ENCODE assay signal across 12 mouse cellular contexts in genomic region chr5:118645196-118645805, GRCm38 (mm10).
DNase-seq lines count a peak whose midpoint lies in the region; ATAC-seq lines count a peak whose summit lies in the region.
"Had no signal": no experiment of that assay in that cellular context is flagged by ENCODE, and none has a peak within 500 bp of the region (broad histone marks: within the 10 kb centered on the region; RNA-seq: fewer than 3 reads in every experiment).

No protein-coding gene starts in this region.

- no peak for DNase-seq in heart, postnatal 14 days
- peak; percentile 48 for DNase-seq in 416B (ENCODE audit: low read depth)
- no peak for DNase-seq in midbrain, embryonic 14.5 days
- DNase-seq in right cerebral cortex, postnatal 4 days = no peak
- no peak for DNase-seq in limb, embryonic 10.5 days (ENCODE audit: low spot score)
- DNase-seq: left cerebral cortex, postnatal 4 days had no signal

- intact Hi-C loops in heart, postnatal 14 days (cut with DNase I) = no loop called here

- H3K27ac ChIP-seq in heart, embryonic 12.5 days (ENCODE audit: poor library complexity, severe bottlenecking) = no peak overlapping the region
- no peak overlapping the region for H3K27ac ChIP-seq in midbrain, embryonic 14.5 days (replicated peaks; ENCODE audit: low read depth, low read length)
- no peak overlapping the region for H3K27ac ChIP-seq in limb, embryonic 10.5 days
- H3K27ac ChIP-seq: midbrain, embryonic 13.5 days had no signal

- H3K4me2 ChIP-seq in heart, embryonic 12.5 days = no peak overlapping the region
- H3K4me2 ChIP-seq in midbrain, embryonic 14.5 days (ENCODE audit: low read length) = no peak overlapping the region
- H3K4me2 ChIP-seq: midbrain, embryonic 13.5 days had no signal

- no peak overlapping the region for H3K4me3 ChIP-seq in heart, embryonic 12.5 days
- no peak overlapping the region for H3K4me3 ChIP-seq in midbrain, embryonic 14.5 days (replicated peaks; ENCODE audit: low read depth, low read length)
- no peak overlapping the region for H3K4me3 ChIP-seq in limb, embryonic 10.5 days
- H3K4me3 ChIP-seq: erythroblast, embryonic 14.5 days; midbrain, embryonic 13.5 days had no signal

- ATAC-seq in heart, embryonic 12.5 days (ENCODE audit: insufficient number of reproducible peaks, low FRiP score) = 0 out of 2 replicates have a peak, but pooled peaks have one; percentile 33
- ATAC-seq in common myeloid progenitor, adult 5-6 weeks (replicated peaks; ENCODE audit: low read depth, poor library complexity, severe bottlenecking) = peak; percentile 40; the same call in 1 of the 2 replicates
- peak; percentile 78 for ATAC-seq in megakaryocyte, adult 5-6 weeks (ENCODE audit: poor library complexity, severe bottlenecking)
- ATAC-seq in midbrain, embryonic 14.5 days (ENCODE audit: low FRiP score, low TSS enrichment) = no peak
- ATAC-seq: intestine, embryonic 16.5 days; midbrain, embryonic 13.5 days had no signal

- 68% methylated on average over 10 of the region's 10 CpGs for WGBS in heart, embryonic 12.5 days
- 90% methylated on average over 10 of the region's 10 CpGs for WGBS in midbrain, embryonic 14.5 days
- 81% methylated on average over 10 of the region's 10 CpGs for WGBS in limb, embryonic 10.5 days

- no peak overlapping the region for H3K9ac ChIP-seq in heart, embryonic 12.5 days
- H3K9ac ChIP-seq in midbrain, embryonic 14.5 days (replicated peaks; ENCODE audit: low read length) = no peak overlapping the region
- H3K9ac ChIP-seq: midbrain, embryonic 13.5 days had no signal

- H3K4me1 ChIP-seq in heart, embryonic 12.5 days (replicated peaks) = peaks cover 52% of the 10 kb centered on the region
- peaks cover 15% of the 10 kb centered on the region for H3K4me1 ChIP-seq in midbrain, embryonic 14.5 days (ENCODE audit: control insufficient read depth, insufficient read depth, low read length)
- peaks cover 57% of the 10 kb centered on the region for H3K4me1 ChIP-seq in limb, embryonic 10.5 days

- H3K27me3 ChIP-seq in heart, embryonic 12.5 days (replicated peaks) = no peaks in the 10 kb centered on the region
- no peaks in the 10 kb centered on the region for H3K27me3 ChIP-seq in midbrain, embryonic 14.5 days (ENCODE audit: control insufficient read depth, insufficient read depth, low read length)
- no peaks in the 10 kb centered on the region for H3K27me3 ChIP-seq in limb, embryonic 10.5 days (ENCODE audit: low read depth, poor library complexity, severe bottlenecking)
- H3K27me3 ChIP-seq: midbrain, embryonic 13.5 days had no signal

- no peaks in the 10 kb centered on the region for H3K9me3 ChIP-seq in heart, embryonic 12.5 days (replicated peaks)
- H3K9me3 ChIP-seq in midbrain, embryonic 14.5 days (ENCODE audit: control insufficient read depth, low read length) = no peaks in the 10 kb centered on the region
- no peaks in the 10 kb centered on the region for H3K9me3 ChIP-seq in limb, embryonic 10.5 days (replicated peaks)
- H3K9me3 ChIP-seq: midbrain, embryonic 13.5 days had no signal

- H3K36me3 ChIP-seq in heart, embryonic 12.5 days = no peaks in the 10 kb centered on the region
- H3K36me3 ChIP-seq in midbrain, embryonic 14.5 days (ENCODE audit: control insufficient read depth, insufficient read depth, low read length) = no peaks in the 10 kb centered on the region
- no peaks in the 10 kb centered on the region for H3K36me3 ChIP-seq in limb, embryonic 10.5 days
- H3K36me3 ChIP-seq: midbrain, embryonic 13.5 days had no signal
